Mouse (Mus musculus) cerebellum, adult 2 months (tissue): Measurements from ENCODE around the gene Irs1. TPM values are rescaled to one million over a fixed set of nuclear protein-coding genes. Genes with fewer than 3 reads are reported as not detected.

ENCODE experiments used
- DNase-seq, 2 experiments: peaks; one replicate each; pipeline ENCODE4 v3.0.0; 2021
- H3K27ac ChIP-seq: fragments of 200-500 bp; 2 replicates; pipeline ENCODE4 v1.5.1; 2012; ENCODE audit warnings: low read length, control low read depth, inconsistent platforms; ENCODE audit not compliant: insufficient read depth
- H3K27me3 ChIP-seq: fragments of 200-500 bp; 2 replicates; pipeline ENCODE4 v1.6.1; 2012; ENCODE audit warnings: inconsistent platforms, mild to moderate bottlenecking, low read length, moderate library complexity; ENCODE audit not compliant: control insufficient read depth, insufficient read depth
- H3K4me1 ChIP-seq: fragments of 200-500 bp; 2 replicates; pipeline ENCODE4 v1.6.1; 2011; ENCODE audit warnings: low read length; ENCODE audit not compliant: control insufficient read depth, insufficient read depth
- H3K4me3 ChIP-seq: fragments of 200-500 bp; replicated peaks from 2 replicates; pipeline ENCODE3; 2011; ENCODE audit warnings: mild to moderate bottlenecking, low read depth, low read length, control low read depth; ENCODE audit not compliant: insufficient read depth
- CTCF ChIP-seq: fragments of 200-500 bp; IDR thresholded peaks from 2 replicates; pipeline ENCODE4 v1.5.1; 2011; ENCODE audit warnings: low read depth, mild to moderate bottlenecking, control low read depth, low read length, moderate library complexity, borderline replicate concordance; ENCODE audit not compliant: insufficient read depth
- POLR2A ChIP-seq: fragments of 200-500 bp; IDR thresholded peaks from 2 replicates; pipeline ENCODE4 v1.6.1; 2011; ENCODE audit warnings: low read length, control low read depth, borderline replicate concordance; ENCODE audit not compliant: insufficient read depth
- WGBS: fragments of 180-500 bp; shearing (Covaris S2); methylation state at CpG from one replicate; pipeline ENCODE4 v1.1.7; 2018; 5-methylcytosine and 5-hydroxymethylcytosine counted together
- polyA plus RNA-seq: library from polyadenylated mRNA; depleted of rRNA; stranded (reverse); fragments of >200 nt; gene quantifications from 2 replicates; pipeline ENCODE4 v1.2.3, GENCODE M21; 2012

Gene Irs1
- polyA plus RNA-seq, 1 experiment = 10.5 TPM

DNA sequence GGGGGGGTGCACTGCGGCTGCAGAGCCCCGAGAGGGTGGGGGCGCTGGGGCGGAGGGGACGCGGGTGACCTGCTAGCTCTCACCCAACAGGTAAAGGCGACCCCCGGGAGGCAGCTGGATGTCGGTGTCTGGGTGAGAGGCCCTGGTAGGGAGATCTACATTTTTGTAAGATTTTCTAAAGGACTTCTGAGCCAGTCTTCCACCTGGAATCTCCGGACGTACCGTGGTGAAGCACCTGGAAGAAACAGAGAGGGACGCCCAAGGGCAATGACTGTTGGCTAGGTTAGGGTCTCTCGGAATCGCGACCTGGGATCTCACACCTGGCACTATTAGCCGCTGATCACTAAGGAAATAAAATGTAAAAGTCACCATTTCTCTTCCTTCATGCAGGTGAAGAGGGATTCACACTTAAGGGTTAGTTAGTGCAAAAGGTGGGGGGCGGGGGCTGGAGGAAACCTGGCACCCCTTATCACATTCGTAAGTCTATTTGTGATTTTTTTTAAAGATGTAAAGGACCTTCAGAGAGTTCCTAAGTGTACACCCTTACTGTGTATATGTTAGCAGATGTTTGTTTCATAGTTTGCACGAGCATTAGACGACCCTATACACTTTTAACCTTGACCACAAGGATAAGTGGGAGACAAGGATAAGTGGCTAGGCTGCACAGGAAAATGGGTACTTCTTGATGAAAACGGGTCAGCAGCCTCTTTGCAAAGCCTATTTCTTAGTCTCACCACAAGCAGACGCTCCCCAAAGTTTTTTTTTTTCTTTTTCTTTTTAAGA lies 905 bp upstream of the Irs1 start:
- no peak for DNase-seq
- 2% methylated on average over 23 of the region's 23 CpGs for WGBS
- H3K4me1 ChIP-seq = peaks cover 23% of the 10 kb centered on the region
- peak overlapping the region; percentile 69 for H3K4me3 ChIP-seq
- no peak for TF ChIP-seq POLR2A
- TF ChIP-seq CTCF = no peak
- H3K27me3 ChIP-seq = no peaks in the 10 kb centered on the region
- 0 out of 2 replicates have a peak overlapping the region, but pooled peaks have one; percentile 30 for H3K27ac ChIP-seq

DNA sequence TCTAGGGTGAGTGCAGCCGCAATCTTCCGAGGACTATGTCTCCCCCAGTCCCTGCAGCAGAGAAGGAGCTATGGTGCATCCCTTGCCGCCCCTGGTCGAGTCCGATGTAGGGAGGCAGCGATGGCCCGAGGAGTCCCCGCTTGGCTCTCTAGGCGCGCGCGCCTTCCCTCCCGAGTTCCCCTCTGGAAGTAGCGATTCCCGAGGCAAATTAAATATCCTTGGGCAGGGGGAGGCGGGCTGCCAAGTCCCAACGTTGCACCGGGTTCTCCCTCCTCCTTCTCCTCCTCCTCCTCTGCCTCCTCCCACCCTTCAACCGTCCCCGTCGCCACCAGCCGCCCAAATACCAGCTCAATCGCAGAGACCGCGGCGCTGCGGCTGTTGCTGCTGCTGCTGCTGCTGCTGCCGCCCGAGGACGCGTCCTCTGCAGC lies 479 bp downstream of the Irs1 start:
- peak overlapping the region; percentile 69 for H3K4me3 ChIP-seq
- H3K27me3 ChIP-seq = no peaks in the 10 kb centered on the region
- peaks cover 25% of the 10 kb centered on the region for H3K4me1 ChIP-seq
- under 1% methylated on average over 31 of the region's 31 CpGs for WGBS
- peak; percentile 87 to 89 for DNase-seq
- H3K27ac ChIP-seq = peak overlapping the region; percentile 79
- TF ChIP-seq CTCF = no peak
- TF ChIP-seq POLR2A = peak; percentile 56

- H3K27me3 ChIP-seq = no peaks in the 10 kb centered on the region
- H3K4me1 ChIP-seq = peaks cover 25% of the 10 kb centered on the region
- H3K27ac ChIP-seq = peak overlapping the region; percentile 79
- peak; percentile 78 to 79 for DNase-seq
- peak overlapping the region; percentile 69 for H3K4me3 ChIP-seq
- TF ChIP-seq CTCF (no peak), POLR2A (no peak; the same call in 1 of the 2 replicates)
- under 1% methylated on average over 45 of the region's 45 CpGs for WGBS
These were observed 1.1 kb downstream of the Irs1 start for GRCm38 (mm10) chr1:82289990-82290681.

DNA sequence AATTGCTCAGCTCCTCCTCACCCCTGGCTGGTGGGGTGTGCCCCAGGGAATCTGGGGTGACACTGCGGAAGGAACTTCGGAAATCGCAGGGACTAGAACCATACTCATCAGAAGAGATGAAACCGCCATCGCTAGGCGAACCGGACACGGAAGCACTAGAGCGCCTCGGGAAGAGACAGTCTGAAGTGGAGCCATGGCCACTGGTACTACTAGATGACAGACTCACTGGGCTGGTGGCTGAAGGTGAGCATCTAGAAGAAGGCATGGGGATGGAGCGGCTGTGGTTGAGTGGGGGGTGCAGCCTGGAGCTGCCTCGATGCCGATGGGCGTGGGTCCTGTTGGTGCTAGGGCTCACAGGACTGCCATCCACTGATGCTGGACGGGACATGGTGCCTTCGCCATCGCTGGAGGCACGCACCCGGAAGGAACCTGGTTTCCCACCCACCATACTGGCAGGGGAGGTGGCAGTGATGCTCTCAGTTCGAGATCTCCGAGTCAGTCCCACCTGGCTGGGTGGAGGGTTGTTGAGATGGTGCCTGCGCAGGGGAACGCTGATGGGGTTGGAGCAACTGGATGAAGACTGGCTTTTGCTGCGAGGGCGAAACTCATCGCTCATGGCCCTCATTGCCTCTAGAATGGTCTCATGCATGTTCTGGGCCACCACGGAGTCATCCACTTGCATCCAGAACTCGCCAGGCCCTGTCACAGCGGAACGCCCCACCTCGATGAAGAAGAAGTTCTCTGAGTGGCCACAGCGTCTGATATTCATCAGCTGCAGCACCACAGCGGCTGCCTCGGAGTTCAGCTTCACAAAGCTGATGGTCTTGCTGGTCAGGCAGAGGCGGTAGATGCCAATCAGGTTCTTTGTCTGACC lies 1.9 kb downstream of the Irs1 start:
- peak; percentile 29 to 53 for DNase-seq
- Histone ChIP-seq H3K4me1 (peaks cover 25% of the 10 kb centered on the region), H3K4me3 (peak overlapping the region; percentile 69), H3K27ac (peak overlapping the region; percentile 79; the same call in 1 of the 2 replicates), H3K27me3 (no peaks in the 10 kb centered on the region)
- TF ChIP-seq POLR2A (no peak), CTCF (no peak)
- 48% methylated on average over 35 of the region's 35 CpGs for WGBS

GRCm38 (mm10) chr1:82288421-82288990 lies 2.7 kb downstream of the Irs1 start:
- Histone ChIP-seq H3K27ac (no peak overlapping the region), H3K27me3 (no peaks in the 10 kb centered on the region), H3K4me3 (peak overlapping the region; percentile 21), H3K4me1 (peaks cover 29% of the 10 kb centered on the region)
- 44% methylated on average over 18 of the region's 18 CpGs for WGBS
- DNase-seq = peak; percentile 39 to 48
- 0 out of 2 replicates have a peak, but pooled peaks have one; percentile 4 for TF ChIP-seq CTCF
- TF ChIP-seq POLR2A = no peak

GRCm38 (mm10) chr1:82287776-82288325 lies 3.4 kb downstream of the Irs1 start:
- no peak overlapping the region for H3K27ac ChIP-seq

More at GRCm38 (mm10) chr1:82287776-82288325, 3.4 kb downstream of the Irs1 start:
- Histone ChIP-seq H3K4me3 (peak overlapping the region; percentile 63), H3K27me3 (no peaks in the 10 kb centered on the region), H3K4me1 (peaks cover 29% of the 10 kb centered on the region)
- DNase-seq = peak; percentile 16 to 45
- WGBS = 59% methylated on average over 16 of the region's 16 CpGs
- TF ChIP-seq CTCF = no peak
- no peak for TF ChIP-seq POLR2A
